Mouse (Mus musculus): Measurements from ENCODE around the gene Zbtb5. TPM values are rescaled to one million over a fixed set of nuclear protein-coding genes. Genes with fewer than 3 reads are reported as not detected.

Zbtb5 gene
- polyA plus RNA-seq, 1 experiment from 2014 or later, result 14.9 TPM

- Histone ChIP-seq H3K4me1 (peaks cover 39% of the 10 kb centered on the region), H3K36me3 (peaks cover 72% of the 10 kb centered on the region), H3K4me2 (no peak overlapping the region), H3K27ac (replicated peaks) (peak overlapping the region; percentile 95), H3K4me3 (no peak overlapping the region), H3K9ac (no peak overlapping the region), H3K9me3 (no peaks in the 10 kb centered on the region), H3K27me3 (replicated peaks) (no peaks in the 10 kb centered on the region)
- WGBS, result 84% methylated on average over 5 of the region's 5 CpGs
- no peak for ATAC-seq (ENCODE audit: extremely low read depth, insufficient number of reproducible peaks, low FRiP score, low TSS enrichment)
Measured at GRCm38 (mm10) chr4:45036571-45036970, 24.4 kb upstream of the Zbtb5 start.

- H3K4me2 ChIP-seq, result no peak overlapping the region
- no peak for ATAC-seq (ENCODE audit: extremely low read depth, insufficient number of reproducible peaks, low FRiP score, low TSS enrichment)
- H3K27me3 ChIP-seq (replicated peaks), result no peaks in the 10 kb centered on the region
- H3K27ac ChIP-seq (replicated peaks), result peak overlapping the region; percentile 63
- no peaks in the 10 kb centered on the region for H3K9me3 ChIP-seq
- no peak overlapping the region for H3K9ac ChIP-seq
- H3K4me3 ChIP-seq, result no peak overlapping the region
- peaks cover 72% of the 10 kb centered on the region for H3K36me3 ChIP-seq
- 88% methylated on average over 10 of the region's 10 CpGs for WGBS
- peaks cover 39% of the 10 kb centered on the region for H3K4me1 ChIP-seq
Measured at GRCm38 (mm10) chr4:45036048-45036447, 23.8 kb upstream of the Zbtb5 start.

- H3K27ac ChIP-seq (replicated peaks), result peak overlapping the region; percentile 63
- peak overlapping the region; percentile 63 for H3K9ac ChIP-seq
Measured at GRCm38 (mm10) chr4:45034693-45035628, 22.7 kb upstream of the Zbtb5 start.

GRCm38 (mm10) chr4:45032586-45032985, 20.4 kb upstream of the Zbtb5 start:
- peaks cover 31% of the 10 kb centered on the region for H3K4me1 ChIP-seq
- no peak overlapping the region for H3K4me3 ChIP-seq
- H3K27ac ChIP-seq (replicated peaks), result no peak overlapping the region
- H3K4me2 ChIP-seq, result no peak overlapping the region
- no peak for ATAC-seq (ENCODE audit: extremely low read depth, insufficient number of reproducible peaks, low FRiP score, low TSS enrichment)
- no peak overlapping the region for H3K9ac ChIP-seq
- no peaks in the 10 kb centered on the region for H3K9me3 ChIP-seq
- H3K27me3 ChIP-seq (replicated peaks), result no peaks in the 10 kb centered on the region
- peaks cover 90% of the 10 kb centered on the region for H3K36me3 ChIP-seq
- WGBS, result 82% methylated on average over 9 of the region's 9 CpGs

More at GRCm38 (mm10) chr4:45034693-45035628, 22.7 kb upstream of the Zbtb5 start:
- Histone ChIP-seq H3K4me2 (no peak overlapping the region), H3K9me3 (no peaks in the 10 kb centered on the region), H3K4me3 (no peak overlapping the region), H3K4me1 (peaks cover 39% of the 10 kb centered on the region), H3K27me3 (replicated peaks) (no peaks in the 10 kb centered on the region), H3K36me3 (peaks cover 72% of the 10 kb centered on the region)
- WGBS, result 66% methylated on average over 16 of the region's 16 CpGs
- ATAC-seq (ENCODE audit: extremely low read depth, insufficient number of reproducible peaks, low FRiP score, low TSS enrichment), result no peak

- H3K4me1 ChIP-seq, result no peaks in the 10 kb centered on the region
- no peaks in the 10 kb centered on the region for H3K27me3 ChIP-seq (replicated peaks)
- no peak overlapping the region for H3K4me3 ChIP-seq
- H3K9me3 ChIP-seq, result no peaks in the 10 kb centered on the region
- no peak overlapping the region for H3K9ac ChIP-seq
- H3K27ac ChIP-seq (replicated peaks), result no peak overlapping the region
- peaks cover 98% of the 10 kb centered on the region for H3K36me3 ChIP-seq
- 88% methylated on average over 4 of the region's 4 CpGs for WGBS
- no peak for ATAC-seq (ENCODE audit: extremely low read depth, insufficient number of reproducible peaks, low FRiP score, low TSS enrichment)
- H3K4me2 ChIP-seq, result no peak overlapping the region
Measured at GRCm38 (mm10) chr4:45026459-45026858, 14.2 kb upstream of the Zbtb5 start.

GRCm38 (mm10) chr4:45019009-45019408, 6.8 kb upstream of the Zbtb5 start:
- Histone ChIP-seq H3K4me2 (peak overlapping the region; percentile 95), H3K4me1 (peaks cover 23% of the 10 kb centered on the region), H3K9ac (peak overlapping the region; percentile 85), H3K27me3 (replicated peaks) (no peaks in the 10 kb centered on the region), H3K9me3 (no peaks in the 10 kb centered on the region), H3K27ac (replicated peaks) (peak overlapping the region; percentile 53; the same call in 1 of the 2 replicates), H3K36me3 (peaks cover 31% of the 10 kb centered on the region), H3K4me3 (peak overlapping the region; percentile 82)
- ATAC-seq (ENCODE audit: extremely low read depth, insufficient number of reproducible peaks, low FRiP score, low TSS enrichment), result no peak
- 2% methylated on average over 14 of the region's 14 CpGs for WGBS

GRCm38 (mm10) chr4:45018452-45018980, 6.3 kb upstream of the Zbtb5 start, which contains the start of gene Polr1e:
Gene Polr1e (plus strand): TSS chr4:45018583.
- peak within 1 kb of the TSS; percentile 82 for H3K4me3 ChIP-seq
- no peaks in the 10 kb centered on the region for H3K27me3 ChIP-seq (replicated peaks)
- ATAC-seq (ENCODE audit: extremely low read depth, insufficient number of reproducible peaks, low FRiP score, low TSS enrichment), result peak; percentile 94
- H3K9me3 ChIP-seq, result no peaks in the 10 kb centered on the region
- peak within 1 kb of the TSS; percentile 53; the same call in 1 of the 2 replicates for H3K27ac ChIP-seq (replicated peaks)
- peaks cover 27% of the 10 kb centered on the region for H3K4me1 ChIP-seq
- H3K36me3 ChIP-seq, result peaks cover 26% of the 10 kb centered on the region
- peak within 1 kb of the TSS; percentile 85 for H3K9ac ChIP-seq
- WGBS, result under 1% methylated on average over 29 of the region's 29 CpGs
- H3K4me2 ChIP-seq, result peak within 1 kb of the TSS; percentile 95

- no peaks in the 10 kb centered on the region for H3K9me3 ChIP-seq
- no peak for ATAC-seq (ENCODE audit: extremely low read depth, insufficient number of reproducible peaks, low FRiP score, low TSS enrichment)
- peaks cover 31% of the 10 kb centered on the region for H3K4me1 ChIP-seq
- no peaks in the 10 kb centered on the region for H3K36me3 ChIP-seq
- no peaks in the 10 kb centered on the region for H3K27me3 ChIP-seq (replicated peaks)
- peak overlapping the region; percentile 20; the same call in 1 of the 2 replicates for H3K9ac ChIP-seq
- H3K27ac ChIP-seq (replicated peaks), result no peak overlapping the region
- no peak overlapping the region for H3K4me2 ChIP-seq
- H3K4me3 ChIP-seq, result no peak overlapping the region
- 14% methylated on average over 3 of the region's 3 CpGs for WGBS
Measured at GRCm38 (mm10) chr4:45015615-45016014, 3.4 kb upstream of the Zbtb5 start.

GRCm38 (mm10) chr4:45013537-45013936, 1.3 kb upstream of the Zbtb5 start:
- 8% methylated on average over 2 of the region's 2 CpGs for WGBS
- H3K4me1 ChIP-seq, result peaks cover 24% of the 10 kb centered on the region
- H3K9me3 ChIP-seq, result no peaks in the 10 kb centered on the region
- ATAC-seq (ENCODE audit: extremely low read depth, insufficient number of reproducible peaks, low FRiP score, low TSS enrichment), result no peak
- H3K9ac ChIP-seq, result peak overlapping the region; percentile 93
- peak overlapping the region; percentile 92 for H3K4me3 ChIP-seq
- peak overlapping the region; percentile 89 for H3K27ac ChIP-seq (replicated peaks)
- peak overlapping the region; percentile 82 for H3K4me2 ChIP-seq
- no peaks in the 10 kb centered on the region for H3K36me3 ChIP-seq
- H3K27me3 ChIP-seq (replicated peaks), result no peaks in the 10 kb centered on the region

GRCm38 (mm10) chr4:45013031-45013431, 819 bp upstream of the Zbtb5 start:
- Histone ChIP-seq H3K27me3 (replicated peaks) (no peaks in the 10 kb centered on the region), H3K4me2 (peak overlapping the region; percentile 82), H3K4me3 (peak overlapping the region; percentile 92), H3K9me3 (no peaks in the 10 kb centered on the region), H3K4me1 (peaks cover 24% of the 10 kb centered on the region), H3K9ac (peak overlapping the region; percentile 93), H3K36me3 (no peaks in the 10 kb centered on the region), H3K27ac (replicated peaks) (peak overlapping the region; percentile 89)
- WGBS, result under 1% methylated on average over 13 of the region's 13 CpGs
- ATAC-seq (ENCODE audit: extremely low read depth, insufficient number of reproducible peaks, low FRiP score, low TSS enrichment), result no peak

- H3K36me3 ChIP-seq, result no peaks in the 10 kb centered on the region
- peak overlapping the region; percentile 92 for H3K4me2 ChIP-seq
- ATAC-seq (ENCODE audit: extremely low read depth, insufficient number of reproducible peaks, low FRiP score, low TSS enrichment), result peak; percentile 57
- peak overlapping the region; percentile 98 for H3K27ac ChIP-seq (replicated peaks)
- H3K4me1 ChIP-seq, result peaks cover 24% of the 10 kb centered on the region
- under 1% methylated on average over 31 of the region's 31 CpGs for WGBS
- peak overlapping the region; percentile 95 for H3K9ac ChIP-seq
- peak overlapping the region; percentile 92 for H3K4me3 ChIP-seq
- no peaks in the 10 kb centered on the region for H3K27me3 ChIP-seq (replicated peaks)
- H3K9me3 ChIP-seq, result no peaks in the 10 kb centered on the region
Measured at GRCm38 (mm10) chr4:45011581-45012104, 569 bp downstream of the Zbtb5 start.
